Mouse (Mus musculus) midbrain, embryonic 11.5 days (tissue): ENCODE data around the gene Tchp. TPM values are rescaled to one million over a fixed set of nuclear protein-coding genes. Genes with fewer than 3 reads are reported as not detected.

Experiments used
- ATAC-seq: fragments of 200-750 bp; cut with Nextera tagmentation; 2 replicates; pipeline ENCODE4 v1.8.0; 2017; ENCODE audit warnings: moderate TSS enrichment, moderate library complexity; ENCODE audit not compliant: low FRiP score
- DNase-seq: peaks from one replicate; pipeline ENCODE4 v3.0.0; 2015; ENCODE audit warnings: low spot score; ENCODE audit errors: missing footprints
- H3K27ac ChIP-seq: fragments of 300-500 bp; sonication (generic); 2 replicates; pipeline ENCODE4 v1.5.1; 2014; ENCODE audit warnings: low read depth, low read length
- H3K27me3 ChIP-seq: fragments of 300-500 bp; sonication (generic); 2 replicates; pipeline ENCODE4 v1.6.1; 2014; ENCODE audit warnings: mild to moderate bottlenecking, low read length, moderate library complexity, mixed read lengths; ENCODE audit not compliant: control insufficient read depth, insufficient read depth
- H3K36me3 ChIP-seq: fragments of 300-500 bp; sonication (generic); 2 replicates; pipeline ENCODE4 v1.6.1; 2014; ENCODE audit warnings: mild to moderate bottlenecking, low read length, moderate library complexity, mixed read lengths; ENCODE audit not compliant: control insufficient read depth, insufficient read depth
- H3K4me1 ChIP-seq: fragments of 300-500 bp; sonication (generic); 2 replicates; pipeline ENCODE4 v1.6.1; 2014; ENCODE audit warnings: low read length; ENCODE audit not compliant: control insufficient read depth, insufficient read depth
- H3K4me2 ChIP-seq: fragments of 300-500 bp; sonication (generic); 2 replicates; pipeline ENCODE4 v1.6.1; 2014; ENCODE audit warnings: mild to moderate bottlenecking, moderate library complexity
- H3K4me3 ChIP-seq: fragments of 300-500 bp; sonication (generic); 2 replicates; pipeline ENCODE4 v1.5.1; 2014; ENCODE audit warnings: low read depth, low read length
- H3K9ac ChIP-seq: fragments of 300-500 bp; sonication (generic); 2 replicates; pipeline ENCODE4 v1.6.1; 2014; ENCODE audit warnings: low read length
- H3K9me3 ChIP-seq: fragments of 300-500 bp; sonication (generic); 2 replicates; pipeline ENCODE4 v1.6.1; 2016; ENCODE audit warnings: low read length; ENCODE audit not compliant: control insufficient read depth
- WGBS: fragments of 180-500 bp; shearing (Covaris S2); extraction: QIAGEN DNeasy Blood & Tissue Kit; methylation state at CpG from one replicate; pipeline ENCODE4 v1.1.7; 2014; 5-methylcytosine and 5-hydroxymethylcytosine counted together
- polyA plus RNA-seq: library from polyadenylated mRNA; unstranded; fragments of >200 nt; fragmentation: Nextera tagmentation; extraction: Ambion mirVana; gene quantifications from 2 replicates; pipeline ENCODE4 v1.2.1, GENCODE M21; 2014

The Tchp gene
- polyA plus RNA-seq = 13.7 and 17.4 TPM in 2 replicates

GRCm38 (mm10) chr5:114707265-114708068, at the start of gene Tchp:
Gene Tchp, plus strand, starts transcription at chr5:114707760.
- Histone ChIP-seq H3K4me1 (peaks cover 5% of the 10 kb centered on the region), H3K9ac (peak within 1 kb of the TSS; percentile 70), H3K4me2 (peak within 1 kb of the TSS; percentile 51), H3K9me3 (no peaks in the 10 kb centered on the region), H3K27ac (no peak within 1 kb of the TSS), H3K27me3 (no peaks in the 10 kb centered on the region), H3K4me3 (peak within 1 kb of the TSS; percentile 68), H3K36me3 (peaks cover 9% of the 10 kb centered on the region)
- 4% methylated on average over 49 of the region's 49 CpGs for WGBS
- DNase-seq (peak; percentile 99), ATAC-seq (peak; percentile 88)

DNA sequence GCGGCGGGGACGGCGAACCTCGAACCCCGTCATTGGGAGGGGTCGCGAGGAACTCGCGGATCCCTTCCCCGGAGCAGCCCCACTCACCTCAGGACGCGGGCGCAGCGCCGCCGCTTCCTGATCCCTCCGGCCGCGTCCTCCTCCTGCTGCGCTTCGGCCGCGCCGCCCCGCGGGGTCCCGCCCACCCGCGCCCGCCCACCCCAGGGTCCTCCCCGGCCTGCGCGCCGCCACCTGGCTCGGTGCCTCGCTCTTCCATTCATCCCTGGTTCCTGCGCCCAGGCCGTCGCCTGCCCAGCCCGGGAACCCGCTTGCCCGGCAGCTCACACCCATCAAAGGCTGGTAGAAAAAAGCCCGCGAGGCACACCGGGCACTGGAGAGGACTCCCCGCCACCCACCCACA, 49.3 kb upstream of the Tchp start, which contains the start of gene Trpv4:
TSS of gene Trpv4 (minus strand) at position 167 of the 400 bp plus-strand sequence.
- peaks cover 6% of the 10 kb centered on the region; the same call in 1 of the 2 replicates for H3K4me1 ChIP-seq
- WGBS = 1% methylated on average over 44 of the region's 47 CpGs
- ATAC-seq (no peak), DNase-seq (no peak)
- no peaks in the 10 kb centered on the region for H3K36me3 ChIP-seq
- peak within 1 kb of the TSS; percentile 30 for H3K4me3 ChIP-seq
- H3K27me3 ChIP-seq = peaks cover 33% of the 10 kb centered on the region
- H3K9me3 ChIP-seq = no peaks in the 10 kb centered on the region
- peak within 1 kb of the TSS; percentile 9; the same call in 1 of the 2 replicates for H3K9ac ChIP-seq
- H3K27ac ChIP-seq = no peak within 1 kb of the TSS
- peak within 1 kb of the TSS; percentile 46 for H3K4me2 ChIP-seq

DNA sequence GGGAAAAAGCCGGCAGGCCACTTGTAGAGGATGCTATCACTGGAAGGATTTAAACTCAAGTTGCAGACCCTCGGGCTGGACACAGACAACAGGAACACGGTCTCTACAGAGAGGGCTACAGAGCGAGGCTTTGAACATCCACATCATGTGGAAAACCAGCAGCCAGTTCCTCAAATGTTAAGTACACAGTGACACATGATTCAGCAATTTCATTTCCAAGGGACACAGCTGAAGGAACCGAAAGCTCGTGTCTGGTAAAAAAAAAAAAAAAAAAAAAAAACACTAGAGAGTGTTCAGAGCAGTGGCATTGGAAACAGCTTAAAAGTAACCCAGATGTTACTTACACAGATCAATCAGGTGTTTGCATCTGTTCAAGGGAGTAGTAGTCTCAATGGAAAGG, 46.5 kb upstream of the Tchp start:
- WGBS = 83% methylated on average over 6 of the region's 6 CpGs
- Histone ChIP-seq H3K9ac (no peak overlapping the region), H3K27ac (no peak overlapping the region), H3K4me2 (no peak overlapping the region), H3K27me3 (peaks cover 33% of the 10 kb centered on the region), H3K36me3 (no peaks in the 10 kb centered on the region), H3K9me3 (no peaks in the 10 kb centered on the region), H3K4me3 (no peak overlapping the region), H3K4me1 (peaks cover 6% of the 10 kb centered on the region; the same call in 1 of the 2 replicates)
- ATAC-seq = no peak
- no peak for DNase-seq

DNA sequence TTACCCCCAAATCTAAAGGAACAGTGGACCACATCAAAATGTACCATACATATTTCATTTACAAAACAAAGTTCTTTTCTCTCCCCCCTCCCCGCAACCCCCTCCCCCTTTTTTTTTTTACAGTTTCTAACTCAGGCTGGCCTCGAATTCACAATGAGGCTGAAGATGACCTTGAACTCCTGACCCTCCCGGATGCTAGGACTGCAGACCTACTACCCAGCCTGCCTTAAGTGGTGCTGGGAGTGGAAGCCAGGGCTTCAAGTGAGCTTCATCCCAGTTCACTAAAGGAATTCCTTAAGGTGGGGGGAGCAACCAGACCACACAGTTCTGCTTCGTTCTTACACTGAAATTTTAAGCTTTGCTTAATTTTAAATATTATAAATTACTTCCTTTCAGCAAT, 43.4 kb upstream of the Tchp start:
- Histone ChIP-seq H3K4me2 (no peak overlapping the region), H3K4me3 (no peak overlapping the region), H3K9me3 (no peaks in the 10 kb centered on the region), H3K27me3 (peaks cover 7% of the 10 kb centered on the region; the same call in 1 of the 2 replicates), H3K27ac (no peak overlapping the region), H3K36me3 (no peaks in the 10 kb centered on the region), H3K9ac (no peak overlapping the region), H3K4me1 (no peaks in the 10 kb centered on the region; the same call in 1 of the 2 replicates)
- ATAC-seq (no peak), DNase-seq (no peak)
- 85% methylated on average over 4 of the region's 4 CpGs for WGBS

DNA sequence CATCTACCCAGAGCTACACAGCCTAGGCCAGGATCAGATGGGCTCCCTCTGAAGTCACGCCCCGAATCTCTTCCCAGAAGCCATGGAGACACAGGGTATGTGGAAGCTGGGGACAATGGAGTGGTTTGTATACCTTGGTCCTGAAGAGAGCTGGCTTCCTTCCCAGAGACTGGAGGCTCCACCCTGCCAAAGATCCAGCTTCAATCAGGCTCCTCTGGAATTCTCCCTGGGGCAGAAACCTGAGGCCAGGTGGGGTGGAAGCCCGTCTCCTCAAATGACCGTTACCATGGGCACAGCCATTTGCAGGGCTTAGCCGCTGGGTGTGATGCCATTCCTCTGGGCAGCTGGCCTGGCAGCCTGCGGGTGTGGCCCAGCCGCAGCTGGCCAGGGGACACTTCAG, 42.8 kb upstream of the Tchp start:
- no peaks in the 10 kb centered on the region for H3K9me3 ChIP-seq
- no peak overlapping the region for H3K4me3 ChIP-seq
- H3K9ac ChIP-seq = no peak overlapping the region
- ATAC-seq (no peak), DNase-seq (no peak)
- no peaks in the 10 kb centered on the region for H3K36me3 ChIP-seq
- no peaks in the 10 kb centered on the region; the same call in 1 of the 2 replicates for H3K4me1 ChIP-seq
- H3K4me2 ChIP-seq = no peak overlapping the region
- no peak overlapping the region for H3K27ac ChIP-seq
- peaks cover 4% of the 10 kb centered on the region; the same call in 1 of the 2 replicates for H3K27me3 ChIP-seq
- WGBS = 81% methylated on average over 7 of the region's 7 CpGs

- Histone ChIP-seq H3K4me2 (no peak overlapping the region), H3K9ac (no peak overlapping the region), H3K9me3 (no peaks in the 10 kb centered on the region), H3K27me3 (no peaks in the 10 kb centered on the region), H3K36me3 (no peaks in the 10 kb centered on the region), H3K4me1 (no peaks in the 10 kb centered on the region; the same call in 1 of the 2 replicates), H3K27ac (no peak overlapping the region), H3K4me3 (no peak overlapping the region)
- no peak for ATAC-seq
- no peak for DNase-seq
- WGBS = 76% methylated on average over 1 of the region's 1 CpGs
These were observed 40.9 kb upstream of the Tchp start for GRCm38 (mm10) chr5:114666659-114667058.

GRCm38 (mm10) chr5:114667228-114667856, 40.2 kb upstream of the Tchp start:
- H3K27me3 ChIP-seq = no peaks in the 10 kb centered on the region
- no peaks in the 10 kb centered on the region; the same call in 1 of the 2 replicates for H3K4me1 ChIP-seq
- H3K27ac ChIP-seq = no peak overlapping the region
- no peaks in the 10 kb centered on the region for H3K36me3 ChIP-seq
- H3K4me3 ChIP-seq = peak overlapping the region; percentile 21; the same call in 1 of the 2 replicates
- ATAC-seq = peak; percentile 91
- no peak overlapping the region for H3K9ac ChIP-seq
- H3K9me3 ChIP-seq = no peaks in the 10 kb centered on the region
- DNase-seq = peak; percentile 100
- H3K4me2 ChIP-seq = peak overlapping the region; percentile 49
- WGBS = 4% methylated on average over 36 of the region's 36 CpGs

DNA sequence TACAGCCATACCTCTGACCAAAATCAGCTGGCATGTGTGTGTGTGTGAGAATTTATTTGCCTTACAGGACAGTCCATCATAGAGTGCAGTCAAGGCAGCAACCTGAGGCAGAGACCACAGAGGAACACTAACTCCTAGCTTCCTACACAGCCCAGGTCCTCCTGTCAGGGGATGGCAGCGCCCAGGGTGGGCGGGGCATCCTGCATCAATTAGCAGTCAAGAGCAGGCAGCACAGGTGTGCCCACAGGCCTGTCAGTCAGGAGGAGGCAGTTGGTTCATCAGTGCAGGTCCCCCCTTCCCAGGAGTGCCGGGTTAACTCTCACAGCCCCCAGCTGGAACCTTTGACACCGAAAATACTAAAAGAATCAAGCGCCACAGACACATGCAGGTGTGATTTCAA, 38.5 kb upstream of the Tchp start:
- Histone ChIP-seq H3K4me3 (no peak overlapping the region), H3K27me3 (no peaks in the 10 kb centered on the region), H3K4me2 (no peak overlapping the region), H3K9me3 (no peaks in the 10 kb centered on the region), H3K27ac (no peak overlapping the region), H3K36me3 (no peaks in the 10 kb centered on the region), H3K4me1 (no peaks in the 10 kb centered on the region; the same call in 1 of the 2 replicates), H3K9ac (no peak overlapping the region)
- ATAC-seq = no peak
- no peak for DNase-seq
- WGBS = 90% methylated on average over 5 of the region's 5 CpGs

- no peaks in the 10 kb centered on the region for H3K4me1 ChIP-seq
- H3K27me3 ChIP-seq = no peaks in the 10 kb centered on the region
- H3K9me3 ChIP-seq = no peaks in the 10 kb centered on the region
- WGBS = 90% methylated on average over 13 of the region's 13 CpGs
- no peak for DNase-seq
- H3K36me3 ChIP-seq = peaks cover 4% of the 10 kb centered on the region; the same call in 1 of the 2 replicates
- no peak for ATAC-seq
- no peak overlapping the region for H3K4me2 ChIP-seq
- no peak overlapping the region for H3K9ac ChIP-seq
- H3K27ac ChIP-seq = no peak overlapping the region
- H3K4me3 ChIP-seq = no peak overlapping the region
These were observed 34.4 kb upstream of the Tchp start for GRCm38 (mm10) chr5:114673114-114673513.
